Comparison of ENCODE assay signal across 31 mouse cellular contexts in genomic region chr8:97130827-97131226, GRCm38 (mm10).
"Had no signal": no experiment of that assay in that cellular context is flagged by ENCODE, and none has a peak within 500 bp of the region (broad histone marks: within the 10 kb centered on the region; RNA-seq: fewer than 3 reads in every experiment).

No protein-coding gene starts in this region.

- H3K9ac ChIP-seq: heart, embryonic 12.5 days; heart, embryonic 13.5 days; heart, embryonic 15.5 days; hindbrain, embryonic 12.5 days; hindbrain, embryonic 13.5 days; hindbrain, embryonic 14.5 days; hindbrain, embryonic 15.5 days; kidney, embryonic 15.5 days had no signal

- DNase-seq: heart, postnatal 10 days; heart, postnatal 14 days; heart, postnatal 36 days; heart, postnatal 4 days; kidney, adult 11 months; kidney, adult 18-20 months; kidney, adult 2 months; kidney, adult 8-10 months; kidney, adult 9 months; kidney, postnatal 14 days; kidney, postnatal 25 days; kidney, postnatal 36 days; kidney, postnatal 4 days; layer of hippocampus, adult 9-11 months; layer of hippocampus, postnatal 36 days had no signal

- H3K27ac ChIP-seq: heart, embryonic 10.5 days; heart, embryonic 13.5 days; heart, embryonic 15.5 days; hindbrain, embryonic 10.5 days; hindbrain, embryonic 12.5 days; hindbrain, embryonic 13.5 days; hindbrain, embryonic 14.5 days; hindbrain, embryonic 15.5 days; hindbrain, postnatal 0 days; kidney, embryonic 15.5 days; kidney, postnatal 0 days; layer of hippocampus, adult 2 months; left cerebral cortex, adult 2 months had no signal

- H3K27me3 ChIP-seq: heart, embryonic 12.5 days; heart, embryonic 13.5 days; heart, embryonic 15.5 days; hindbrain, embryonic 12.5 days; hindbrain, embryonic 13.5 days; hindbrain, embryonic 15.5 days; kidney, embryonic 15.5 days had no signal

- H3K9me3 ChIP-seq: heart, embryonic 10.5 days; heart, embryonic 12.5 days; heart, embryonic 13.5 days; heart, embryonic 15.5 days; hindbrain, embryonic 10.5 days; hindbrain, embryonic 12.5 days; hindbrain, embryonic 13.5 days; hindbrain, embryonic 15.5 days; kidney, embryonic 15.5 days had no signal

- H3K4me1 ChIP-seq: heart, embryonic 10.5 days; heart, embryonic 12.5 days; heart, embryonic 13.5 days; heart, embryonic 15.5 days; hindbrain, embryonic 10.5 days; hindbrain, embryonic 12.5 days; hindbrain, embryonic 13.5 days; hindbrain, embryonic 15.5 days; kidney, embryonic 15.5 days had no signal

- ATAC-seq: hindbrain, postnatal 0 days; inflammation-experienced regulatory T-cells, adult 6 months had no signal

- H3K36me3 ChIP-seq: heart, embryonic 10.5 days; heart, embryonic 12.5 days; heart, embryonic 13.5 days; heart, embryonic 15.5 days; hindbrain, embryonic 10.5 days; hindbrain, embryonic 12.5 days; hindbrain, embryonic 13.5 days; hindbrain, embryonic 15.5 days; kidney, embryonic 15.5 days had no signal

- H3K4me3 ChIP-seq: heart, embryonic 10.5 days; heart, embryonic 12.5 days; heart, embryonic 13.5 days; heart, embryonic 15.5 days; hindbrain, embryonic 10.5 days; hindbrain, embryonic 12.5 days; hindbrain, embryonic 13.5 days; hindbrain, embryonic 15.5 days; kidney, embryonic 15.5 days; layer of hippocampus, adult 2 months; left cerebral cortex, adult 2 months had no signal

- H3K4me2 ChIP-seq: heart, embryonic 11.5 days; heart, embryonic 12.5 days; heart, embryonic 13.5 days; heart, embryonic 15.5 days; hindbrain, embryonic 12.5 days; hindbrain, embryonic 13.5 days; hindbrain, embryonic 14.5 days; hindbrain, embryonic 15.5 days; kidney, embryonic 15.5 days had no signal
